Mouse (Mus musculus) retina, adult 2 months (tissue): ENCODE measurements around the gene Zdhhc17.

Experiments
- DNase-seq: peaks from one replicate; pipeline ENCODE4 v3.0.0-alpha.2; 2012; ENCODE audit warnings: low read depth, low spot score

Zdhhc17 gene

GRCm38 (mm10) chr10:110958879-110959278 is 51.1 kb downstream of the Zdhhc17 start:
- DNase-seq, result no peak

- DNase-seq, result no peak
Observed at GRCm38 (mm10) chr10:110952937-110953451, 56.9 kb downstream of the Zdhhc17 start.

- no peak for DNase-seq
Observed at GRCm38 (mm10) chr10:110952271-110952670, 57.7 kb downstream of the Zdhhc17 start.

GRCm38 (mm10) chr10:110951748-110952147 is 58.2 kb downstream of the Zdhhc17 start:
- no peak for DNase-seq

GRCm38 (mm10) chr10:110951112-110951511 is 58.8 kb downstream of the Zdhhc17 start:
- no peak for DNase-seq

- no peak for DNase-seq
Observed at GRCm38 (mm10) chr10:110947574-110947973, 62.4 kb downstream of the Zdhhc17 start.

- DNase-seq, result no peak
Observed at GRCm38 (mm10) chr10:110945966-110946365, 64.0 kb downstream of the Zdhhc17 start.

- no peak for DNase-seq
Observed at GRCm38 (mm10) chr10:110944175-110944574, 65.8 kb downstream of the Zdhhc17 start.

- DNase-seq, result no peak
Observed at GRCm38 (mm10) chr10:110942806-110943205, 67.1 kb downstream of the Zdhhc17 start.

- no peak for DNase-seq
Observed at GRCm38 (mm10) chr10:110941968-110942367, 68.0 kb downstream of the Zdhhc17 start.

GRCm38 (mm10) chr10:110940740-110941398 is 69.1 kb downstream of the Zdhhc17 start:
- DNase-seq, result no peak

- DNase-seq, result no peak
Observed at GRCm38 (mm10) chr10:110939717-110940116, 70.2 kb downstream of the Zdhhc17 start.

- no peak for DNase-seq
Observed at GRCm38 (mm10) chr10:110938841-110939549, 70.9 kb downstream of the Zdhhc17 start.

- DNase-seq, result no peak
Observed at GRCm38 (mm10) chr10:110938361-110938760, 71.6 kb downstream of the Zdhhc17 start.

- DNase-seq, result no peak
Observed at GRCm38 (mm10) chr10:110935669-110936068, 74.3 kb downstream of the Zdhhc17 start.

GRCm38 (mm10) chr10:110935081-110935480 is 74.9 kb downstream of the Zdhhc17 start:
- no peak for DNase-seq

- DNase-seq, result no peak
Observed at GRCm38 (mm10) chr10:110933584-110933983, 76.4 kb downstream of the Zdhhc17 start.

- no peak for DNase-seq
Observed at GRCm38 (mm10) chr10:110931913-110932560, 77.9 kb downstream of the Zdhhc17 start.

- no peak for DNase-seq
Observed at GRCm38 (mm10) chr10:110931161-110931912, 78.6 kb downstream of the Zdhhc17 start.

- DNase-seq, result no peak
Observed at GRCm38 (mm10) chr10:110929756-110930155, 80.2 kb downstream of the Zdhhc17 start.

- DNase-seq, result no peak
Observed at GRCm38 (mm10) chr10:110927491-110927890, 82.4 kb downstream of the Zdhhc17 start.

- DNase-seq, result no peak
Observed at GRCm38 (mm10) chr10:110922612-110923011, 87.3 kb downstream of the Zdhhc17 start.
